ENCODE assay signal across 8 mouse cellular contexts in the genomic region with DNA sequence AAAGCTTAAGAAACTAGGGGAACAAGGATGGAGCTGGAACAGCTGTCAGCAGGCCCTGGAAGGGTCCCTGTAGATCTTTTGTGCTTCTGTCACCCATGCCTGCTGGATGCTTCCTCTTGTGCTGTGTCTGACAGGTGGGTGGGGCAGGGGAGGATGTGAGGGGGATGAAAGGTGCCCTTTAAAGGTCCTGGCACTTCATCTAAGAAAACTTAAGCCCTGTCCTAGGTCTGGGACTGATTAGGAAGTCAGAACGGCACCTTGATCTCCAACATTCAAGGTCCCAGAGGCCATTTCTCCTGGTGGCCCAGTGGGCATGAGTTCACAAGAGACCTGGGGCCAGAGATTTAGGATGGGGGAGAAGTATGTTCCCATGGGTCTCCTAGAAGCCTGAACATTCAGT. TPM values are rescaled to one million over a fixed set of nuclear protein-coding genes. Genes with fewer than 3 reads are reported as not detected.
DNase-seq lines count a peak whose midpoint lies in the region; ATAC-seq lines count a peak whose summit lies in the region.

A gene (minus strand): TSS at position 297 of the 400 bp plus-strand sequence.

- peak within 1 kb of the TSS; percentile 66 for H3K4me2 ChIP-seq in neural tube, embryonic 11.5 days (ENCODE audit: low read depth)
- H3K4me2 ChIP-seq in stomach, embryonic 16.5 days (ENCODE audit: low read depth, low read length) = peak within 1 kb of the TSS; percentile 49

- DNase-seq in frontal cortex, adult 2 months (ENCODE audit: extremely low spot score in 1 of 2, low spot score in 1 of 2) = no peak
- no peak for DNase-seq in neural tube, embryonic 11.5 days (ENCODE audit: low spot score)
- no peak for DNase-seq in neural tube, embryonic 10.5 days (ENCODE audit: extremely low spot score, low spot score)
- no peak for DNase-seq in left cerebral cortex, postnatal 25 days (ENCODE audit: low spot score in 2 of 2)
- no peak for DNase-seq in ovary, postnatal 36 days (ENCODE audit: low spot score)
- no peak for DNase-seq in liver

- no peaks in the 10 kb centered on the region for H3K9me3 ChIP-seq in neural tube, embryonic 11.5 days (ENCODE audit: control insufficient read depth, low read length)
- H3K9me3 ChIP-seq in stomach, embryonic 16.5 days (replicated peaks; ENCODE audit: control insufficient read depth, low read length) = no peaks in the 10 kb centered on the region

- no peaks in the 10 kb centered on the region for H3K4me1 ChIP-seq in neural tube, embryonic 11.5 days (ENCODE audit: control insufficient read depth, insufficient read depth, low read length)
- H3K4me1 ChIP-seq in stomach, embryonic 16.5 days (ENCODE audit: control insufficient read depth, insufficient read depth, low read length) = no peaks in the 10 kb centered on the region

- H3K4me3 ChIP-seq in neural tube, embryonic 11.5 days (ENCODE audit: low read depth, low read length) = peak within 1 kb of the TSS; percentile 29
- H3K4me3 ChIP-seq in stomach, embryonic 16.5 days (replicated peaks; ENCODE audit: low read length) = peak within 1 kb of the TSS; percentile 36

- H3K9ac ChIP-seq in neural tube, embryonic 11.5 days (ENCODE audit: low read length) = peak within 1 kb of the TSS; percentile 50
- H3K9ac ChIP-seq in stomach, embryonic 16.5 days (ENCODE audit: low read length) = 0 out of 2 replicates have a peak within 1 kb of the TSS, but pooled peaks have one; percentile 39

- no peak for ATAC-seq in frontal cortex, adult (ENCODE audit: low TSS enrichment)
- no peak for ATAC-seq in neural tube, embryonic 11.5 days (ENCODE audit: insufficient read depth, low FRiP score, low TSS enrichment)
- ATAC-seq in stomach, embryonic 16.5 days (ENCODE audit: insufficient read depth, low FRiP score) = no peak

- no peaks in the 10 kb centered on the region for H3K27me3 ChIP-seq in neural tube, embryonic 11.5 days (ENCODE audit: control insufficient read depth, insufficient read depth, low read length)
- H3K27me3 ChIP-seq in stomach, embryonic 16.5 days (ENCODE audit: control insufficient read depth, insufficient read depth, low read length) = no peaks in the 10 kb centered on the region

- no peaks in the 10 kb centered on the region for H3K36me3 ChIP-seq in neural tube, embryonic 11.5 days (ENCODE audit: control insufficient read depth, insufficient read depth, low read length)
- H3K36me3 ChIP-seq in stomach, embryonic 16.5 days (ENCODE audit: control insufficient read depth, insufficient read depth, low read length) = no peaks in the 10 kb centered on the region

- intact Hi-C loops in left cerebral cortex, postnatal 25 days (cut with DNase I) = loop anchor here (5.0 kb wide), 2 partner anchors 50 kb away; no protein-coding TSS in a partner anchor

- WGBS in neural tube, embryonic 11.5 days = 76% methylated on average over 1 of the region's 1 CpGs
- WGBS in stomach, embryonic 16.5 days = 80% methylated on average over 1 of the region's 1 CpGs

- no peak within 1 kb of the TSS for H3K27ac ChIP-seq in neural tube, embryonic 11.5 days (ENCODE audit: low read depth, low read length)
- no peak within 1 kb of the TSS for H3K27ac ChIP-seq in stomach, embryonic 16.5 days (ENCODE audit: low read length)

RNA-seq across cellular contexts. Expression of the gene that starts here (rescaled TPM):
- 63.6 and 64.7 TPM in 2 replicates for polyA plus RNA-seq in frontal cortex, adult 2 months (2012; rRNA removed)
- polyA plus RNA-seq in neural tube, embryonic 11.5 days (2014; fragmentation: Nextera tagmentation; extraction: Ambion mirVana) = 1.1 and 1.2 TPM in 2 replicates
- 10 to 100 TPM; 29.3 to 34.9 TPM for total RNA-seq in left cerebral cortex, postnatal 25 days (2021)
- polyA plus RNA-seq in stomach, embryonic 16.5 days (2015; fragmentation: Nextera tagmentation; extraction: Ambion mirVana) = 3.0 and 4.2 TPM in 2 replicates

Comparison
In these comparisons a context has a peak if more than half of its experiments do, and no peak if none do; other contexts are left out.
1. RNA of the gene that starts here (polyA plus RNA-seq): 63.6 to 64.7 TPM in frontal cortex, adult 2 months; 3.0 to 4.2 TPM in stomach, embryonic 16.5 days and 1.1 to 1.2 TPM in neural tube, embryonic 11.5 days; every median in the first group is over 10 times any median in the second.